Mouse (Mus musculus) c-Kit-positive CD71-positive TER-119-negative erythroid progenitor cells, embryonic 14.5 days (primary cell): ENCODE results near the gene Pon3.

ENCODE experiments used
- DNase-seq: peaks from one replicate; pipeline ENCODE4 v3.0.0-alpha.2; 2013; ENCODE audit warnings: low read depth

Pon3 gene

GRCm38 (mm10) chr6:5255722-5256451 lies at the start of gene Pon3:
Gene Pon3 (minus strand): TSS chr6:5256286.
- peak; percentile 56 for DNase-seq

- DNase-seq, result no peak
Measured at GRCm38 (mm10) chr6:5304956-5305355, 48.9 kb upstream of the Pon3 start.

GRCm38 (mm10) chr6:5300629-5301028 lies 44.5 kb upstream of the Pon3 start:
- DNase-seq, result no peak

GRCm38 (mm10) chr6:5299561-5299960 lies 43.5 kb upstream of the Pon3 start:
- DNase-seq, result no peak

GRCm38 (mm10) chr6:5298092-5298554 lies 42.0 kb upstream of the Pon3 start, which contains the start of gene Pon2:
Gene Pon2 (minus strand): TSS chr6:5298455.
- DNase-seq, result peak; percentile 63

- DNase-seq, result peak; percentile 90
Measured at GRCm38 (mm10) chr6:5297321-5298091, 41.4 kb upstream of the Pon3 start.

GRCm38 (mm10) chr6:5296067-5296466 lies 40.0 kb upstream of the Pon3 start:
- no peak for DNase-seq

- no peak for DNase-seq
Measured at GRCm38 (mm10) chr6:5294659-5295449, 38.8 kb upstream of the Pon3 start.

GRCm38 (mm10) chr6:5292841-5293240 lies 36.8 kb upstream of the Pon3 start:
- DNase-seq, result no peak

- DNase-seq, result peak; percentile 77
Measured at GRCm38 (mm10) chr6:5291450-5291849, 35.4 kb upstream of the Pon3 start.

GRCm38 (mm10) chr6:5287919-5288318 lies 31.8 kb upstream of the Pon3 start:
- DNase-seq, result no peak

GRCm38 (mm10) chr6:5287392-5287791 lies 31.3 kb upstream of the Pon3 start:
- peak; percentile 63 for DNase-seq

GRCm38 (mm10) chr6:5282418-5282817 lies 26.3 kb upstream of the Pon3 start:
- DNase-seq, result no peak

GRCm38 (mm10) chr6:5280576-5281305 lies 24.7 kb upstream of the Pon3 start:
- DNase-seq, result no peak

GRCm38 (mm10) chr6:5277972-5278371 lies 21.9 kb upstream of the Pon3 start:
- no peak for DNase-seq

- no peak for DNase-seq
Measured at GRCm38 (mm10) chr6:5269641-5270040, 13.6 kb upstream of the Pon3 start.

GRCm38 (mm10) chr6:5264793-5265192 lies 8.7 kb upstream of the Pon3 start:
- DNase-seq, result no peak

- peak; percentile 56 for DNase-seq
Measured at GRCm38 (mm10) chr6:5263250-5263999, 7.3 kb upstream of the Pon3 start.

GRCm38 (mm10) chr6:5262322-5263249 lies 6.5 kb upstream of the Pon3 start:
- DNase-seq, result peak; percentile 24

GRCm38 (mm10) chr6:5255291-5255690 lies 795 bp downstream of the Pon3 start:
- DNase-seq, result no peak
